Mouse (Mus musculus) neutrophil, adult 5-6 weeks (primary cell): ENCODE data around the gene Inf2. TPM values are rescaled to one million over a fixed set of nuclear protein-coding genes. Genes with fewer than 3 reads are reported as not detected.

Source experiments
- ATAC-seq: fragments of 151-379, 151-347 bp; 2 replicates; pipeline ENCODE4 v1.8.0; 2017; ENCODE audit warnings: mild to moderate bottlenecking, moderate TSS enrichment; ENCODE audit not compliant: insufficient number of reproducible peaks, poor library complexity, low FRiP score, severe bottlenecking; ENCODE audit errors: extremely low read depth
- total RNA-seq: library from RNA; stranded (forward); fragments of 200-1000 nt; gene quantifications from 2 replicates; pipeline ENCODE4 v1.2.3, GENCODE M21; 2017

Inf2 gene
- total RNA-seq, 1 experiment from 2014 or later, result 5.8 TPM

DNA sequence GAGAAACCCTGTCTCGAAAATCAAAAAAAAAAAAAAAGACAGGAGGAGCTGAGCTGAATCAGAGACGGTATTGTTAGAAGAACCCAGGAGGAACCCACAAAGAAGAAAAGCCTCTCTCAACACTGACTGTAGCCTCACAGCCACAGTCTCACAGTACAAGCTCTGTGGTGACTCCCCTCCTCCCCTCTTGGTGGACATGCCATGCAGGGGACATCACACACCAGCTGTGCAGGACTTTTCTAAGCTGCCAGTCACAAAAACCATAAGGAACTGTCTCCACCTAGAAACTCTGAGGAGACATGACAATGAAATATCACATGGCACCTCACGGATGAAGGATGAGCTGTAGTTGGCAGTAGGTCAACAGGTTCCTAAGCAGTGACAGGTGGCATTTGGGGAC, 27.4 kb upstream of the Inf2 start:
- ATAC-seq, result no peak

GRCm38 (mm10) chr12:112562462-112562861, 26.1 kb upstream of the Inf2 start:
- no peak for ATAC-seq

DNA sequence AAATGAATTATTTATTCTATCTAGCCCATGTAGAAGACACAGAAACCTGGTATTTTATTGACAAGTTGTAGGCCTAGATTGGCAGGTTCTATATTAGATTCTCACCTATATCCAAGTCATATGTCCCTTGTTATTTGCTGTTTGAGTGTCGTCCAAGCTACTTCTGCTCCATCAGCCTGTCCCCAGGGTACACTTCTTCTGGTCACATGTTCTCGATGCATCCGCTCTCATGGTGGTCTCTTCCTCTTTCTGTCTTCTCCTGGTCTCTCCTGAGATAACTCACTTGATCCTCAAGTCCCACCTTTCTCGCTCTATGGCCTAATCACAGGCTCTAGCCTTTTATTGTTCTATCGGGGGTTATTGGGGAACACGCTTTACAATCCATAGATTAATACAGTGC, 25.6 kb upstream of the Inf2 start:
- peak; percentile 27; the same call in 1 of the 2 replicates for ATAC-seq

DNA sequence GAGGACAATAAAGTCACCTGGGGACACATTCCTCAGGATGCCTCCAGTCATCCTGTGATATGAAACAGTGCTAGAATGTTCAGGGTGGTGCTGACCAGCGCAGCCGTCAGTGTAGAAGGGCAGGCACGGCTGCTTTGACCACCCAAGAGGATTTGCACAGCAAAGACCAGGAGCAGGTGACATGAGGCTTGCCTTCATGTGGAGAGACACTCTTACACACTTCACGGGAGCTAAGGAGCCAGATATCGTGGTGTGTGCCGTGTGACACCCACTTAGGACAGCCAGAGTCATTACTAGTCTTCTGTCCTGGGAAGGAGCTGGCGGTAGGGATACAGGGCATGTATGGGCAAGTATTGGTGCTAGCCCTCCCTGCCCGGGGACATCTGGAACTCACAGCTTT, 18.4 kb upstream of the Inf2 start:
- no peak for ATAC-seq

- no peak for ATAC-seq
These were observed 17.5 kb upstream of the Inf2 start for GRCm38 (mm10) chr12:112571064-112571463.

DNA sequence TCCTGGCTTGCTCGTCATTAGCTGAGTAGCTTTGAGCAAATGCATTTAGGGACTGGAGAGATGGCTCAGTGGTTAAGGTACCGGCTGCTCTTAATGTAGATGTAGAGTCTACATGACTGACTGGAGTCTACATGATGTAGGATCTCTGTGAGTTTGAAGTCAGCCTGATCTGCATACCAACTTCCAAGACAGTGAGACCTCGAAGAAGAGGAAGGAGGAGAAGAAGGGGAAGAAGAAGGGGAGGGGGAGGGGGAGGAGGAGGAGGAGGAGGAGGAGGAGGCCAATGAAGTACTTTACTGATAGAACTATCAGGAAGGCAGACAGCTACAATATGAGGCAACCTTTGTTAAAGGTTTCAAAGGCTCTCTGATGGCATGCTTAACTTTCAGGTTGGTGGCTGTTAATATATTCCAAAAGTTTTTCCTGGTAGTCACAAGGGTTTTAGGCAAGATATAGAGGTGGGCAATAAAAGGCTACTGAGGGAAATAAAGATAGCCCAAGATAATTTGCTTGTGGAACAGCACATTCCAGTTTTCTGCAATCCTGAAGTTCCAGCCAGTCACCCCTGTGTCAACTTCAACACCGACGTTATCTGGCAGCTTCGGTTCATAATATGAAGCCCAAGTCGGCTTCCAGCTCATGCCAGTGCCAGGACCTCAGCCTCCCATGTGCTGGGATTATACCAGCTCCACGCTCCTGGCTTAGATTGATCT, 13.2 kb upstream of the Inf2 start:
- ATAC-seq, result no peak

- ATAC-seq, result no peak
These were observed 12.2 kb upstream of the Inf2 start for GRCm38 (mm10) chr12:112576341-112576740.

DNA sequence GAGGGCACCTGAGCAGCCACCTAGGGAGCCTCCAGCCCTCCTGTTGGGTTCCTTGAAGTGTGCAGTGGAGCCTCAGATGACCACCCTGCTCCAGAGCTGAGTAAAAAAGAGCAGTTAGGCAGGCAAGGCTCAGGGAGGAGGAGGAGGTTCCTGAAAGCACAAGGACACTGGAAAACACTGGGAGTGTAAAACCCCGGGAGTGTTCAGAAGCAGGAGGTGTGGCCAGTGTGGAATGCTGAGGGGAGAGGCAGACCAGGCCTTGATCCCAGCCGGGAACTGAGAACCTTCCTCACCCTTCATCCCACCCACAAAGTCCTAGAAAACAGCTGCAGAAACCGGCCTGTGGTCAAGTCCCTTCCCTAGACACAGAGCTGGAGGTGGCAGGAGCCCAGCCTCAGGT, 11.8 kb upstream of the Inf2 start:
- no peak for ATAC-seq

- no peak for ATAC-seq
These were observed 10.1 kb upstream of the Inf2 start for GRCm38 (mm10) chr12:112578296-112579090.

- ATAC-seq, result no peak
These were observed 9.2 kb upstream of the Inf2 start for GRCm38 (mm10) chr12:112579430-112579829.

GRCm38 (mm10) chr12:112579926-112580325, 8.7 kb upstream of the Inf2 start:
- ATAC-seq, result no peak

- ATAC-seq, result no peak
These were observed 7.5 kb upstream of the Inf2 start for GRCm38 (mm10) chr12:112581113-112581512.

DNA sequence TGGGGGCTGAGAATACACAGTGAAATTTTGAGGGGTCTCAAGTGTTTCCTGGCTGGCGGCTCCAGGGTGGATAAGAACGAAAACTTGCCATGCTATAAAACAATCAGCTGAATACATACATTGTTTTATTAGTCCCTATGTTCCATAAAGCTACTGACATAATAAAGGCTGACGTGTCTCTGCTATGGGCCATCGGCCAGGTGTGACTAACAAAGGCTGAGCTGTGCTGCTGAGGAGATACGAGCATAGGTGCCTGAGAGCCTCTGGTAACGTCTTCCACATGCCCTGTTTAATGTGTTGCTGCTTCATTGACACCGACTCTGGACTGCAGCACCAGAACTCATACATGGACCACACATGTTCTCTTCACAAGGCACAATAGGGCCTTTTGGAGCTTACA, 3.6 kb upstream of the Inf2 start:
- ATAC-seq, result no peak

DNA sequence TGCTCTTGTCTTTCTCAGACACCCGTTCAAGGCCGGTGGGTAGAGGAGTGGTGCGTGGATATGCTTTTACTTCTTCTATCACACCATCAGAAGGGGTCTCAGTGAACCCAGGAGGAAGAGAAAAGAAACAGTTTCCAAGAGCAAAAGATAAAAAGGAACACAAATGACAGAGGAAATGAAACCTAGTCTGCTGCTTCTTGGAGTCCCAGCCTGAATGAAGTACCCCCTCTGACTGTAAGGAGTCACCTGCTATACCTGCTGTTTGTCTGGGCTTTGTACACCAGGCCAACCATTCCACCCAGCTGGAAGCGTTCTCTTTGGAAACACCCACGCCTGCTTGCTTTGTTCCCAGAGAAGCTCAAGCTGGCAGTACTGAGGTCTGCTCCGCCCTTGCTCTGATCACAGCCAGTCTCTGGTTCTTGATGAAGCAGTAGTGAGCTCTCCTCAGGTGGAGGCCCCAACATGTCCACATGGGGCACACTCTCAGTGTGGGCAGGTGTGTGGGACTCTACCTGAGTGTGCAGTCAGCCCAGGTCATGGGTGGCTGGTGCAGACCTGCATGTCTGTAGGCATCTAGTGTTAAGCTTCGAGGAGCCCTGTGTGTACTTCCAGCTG, 2.6 kb upstream of the Inf2 start:
- no peak for ATAC-seq

DNA sequence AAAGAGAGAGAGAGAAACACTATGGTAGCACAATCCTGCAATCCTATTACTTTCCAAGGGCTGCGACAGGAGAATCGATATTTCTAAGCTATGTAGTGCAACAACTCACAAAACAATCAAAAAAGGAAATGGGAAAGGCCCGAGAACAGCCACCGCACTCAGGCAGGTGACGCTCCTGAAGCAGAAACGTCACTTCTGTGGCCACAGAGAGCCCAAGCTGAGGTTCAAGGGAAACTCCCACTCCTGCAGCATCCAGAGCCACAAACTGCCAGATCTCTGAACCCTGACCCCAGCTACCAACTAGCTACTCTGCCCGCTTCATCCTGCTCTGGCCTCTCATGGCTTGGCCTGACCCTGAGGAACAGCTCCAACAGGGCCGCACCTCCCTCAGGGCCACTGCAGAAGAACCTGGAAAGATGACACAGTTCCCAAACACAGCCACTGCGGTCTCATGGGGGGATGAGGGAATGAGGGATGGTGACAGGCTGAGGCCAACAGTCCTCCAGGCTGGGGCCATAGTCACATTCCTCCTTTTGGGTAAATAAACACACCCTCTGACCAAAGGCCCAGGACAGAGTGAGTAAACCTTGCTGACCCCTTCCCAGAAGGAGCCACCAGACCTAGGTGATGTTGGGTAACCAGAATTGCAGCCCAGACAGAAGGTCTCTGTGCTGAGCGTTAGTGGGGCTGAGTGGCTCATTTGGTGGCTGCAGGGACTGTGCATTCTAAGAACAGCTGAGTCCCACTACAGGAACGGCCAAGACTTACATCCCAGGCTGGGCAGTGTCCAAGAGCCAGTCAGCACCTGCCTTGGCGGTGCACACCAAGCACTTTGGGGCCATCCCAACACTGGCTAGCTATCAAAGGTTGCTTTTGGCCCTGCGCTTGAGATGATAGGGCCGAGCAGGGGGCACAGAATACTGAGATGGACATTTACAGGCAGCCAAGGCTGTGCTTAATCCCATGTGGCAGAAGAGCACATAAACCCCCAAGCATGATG, 1.2 kb upstream of the Inf2 start:
- ATAC-seq, result no peak

GRCm38 (mm10) chr12:112589491-112590191, 1.1 kb downstream of the Inf2 start:
- ATAC-seq, result no peak

DNA sequence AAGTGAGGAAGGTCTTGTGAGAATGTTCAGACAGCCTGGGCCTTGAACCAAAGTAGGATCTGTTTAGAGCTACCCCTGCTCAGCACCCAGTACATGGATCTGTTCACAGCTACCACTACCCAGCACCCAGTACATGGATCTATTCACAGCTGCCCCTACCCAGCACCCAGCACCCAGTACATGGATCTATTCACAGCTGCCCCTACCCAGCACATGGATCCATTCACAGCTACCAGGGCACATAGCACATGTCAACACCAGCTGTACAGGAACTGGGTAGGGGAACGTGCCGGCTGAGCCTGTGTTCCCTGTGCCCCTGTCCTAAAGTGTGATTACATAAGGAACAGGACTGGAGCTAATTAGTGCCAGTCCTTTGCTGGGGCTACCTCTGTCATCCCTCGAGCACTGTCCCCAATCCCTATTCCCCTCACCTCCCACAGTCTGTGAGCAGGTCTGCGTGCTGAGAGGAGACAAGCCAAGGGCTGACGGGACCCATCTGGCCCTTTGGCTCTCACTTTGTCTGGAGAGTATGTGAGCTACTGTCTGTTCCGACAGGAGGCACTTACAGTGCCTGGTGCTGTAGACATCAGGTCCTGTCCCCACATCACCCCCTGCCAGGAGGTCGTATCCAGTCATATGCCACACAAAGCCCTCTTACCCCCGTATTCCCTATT, 2.1 kb downstream of the Inf2 start:
- no peak for ATAC-seq

- ATAC-seq, result no peak
These were observed 2.7 kb downstream of the Inf2 start for GRCm38 (mm10) chr12:112591240-112591639.
